Mouse (Mus musculus) heart, postnatal 0 days (tissue): Measurements from ENCODE around the gene Oxct1. TPM values are rescaled to one million over a fixed set of nuclear protein-coding genes. Genes with fewer than 3 reads are reported as not detected.

Experiments used
- ATAC-seq: fragments of 200-750 bp; cut with Nextera tagmentation; 2 replicates; pipeline ENCODE4 v1.8.0; 2017; ENCODE audit warnings: low read depth, moderate number of reproducible peaks, moderate library complexity; ENCODE audit not compliant: insufficient read depth
- DNase-seq: peaks from one replicate; pipeline ENCODE4 v3.0.0-alpha.2; 2016; ENCODE audit warnings: low spot score
- H3K27ac ChIP-seq: fragments of 300-500 bp; sonication (generic); 2 replicates; pipeline ENCODE4 v1.5.1; 2014; ENCODE audit warnings: low read depth, mild to moderate bottlenecking
- H3K27me3 ChIP-seq: fragments of 300-500 bp; sonication (generic); 2 replicates; pipeline ENCODE4 v1.6.1; 2014; ENCODE audit warnings: low read length, mixed read lengths; ENCODE audit not compliant: control insufficient read depth, insufficient read depth
- H3K36me3 ChIP-seq: fragments of 300-500 bp; sonication (generic); replicated peaks from 2 replicates; pipeline ENCODE4 v1.6.1; 2014; ENCODE audit warnings: low read length, mixed read lengths; ENCODE audit not compliant: control insufficient read depth, insufficient read depth
- H3K4me1 ChIP-seq: fragments of 300-500 bp; sonication (generic); 2 replicates; pipeline ENCODE4 v1.6.1; 2014; ENCODE audit warnings: antibody characterized with exemption; ENCODE audit not compliant: control insufficient read depth, insufficient read depth
- H3K4me2 ChIP-seq: fragments of 300-500 bp; sonication (generic); 2 replicates; pipeline ENCODE4 v1.6.1; 2014; ENCODE audit warnings: low read depth, mild to moderate bottlenecking, low read length, moderate library complexity
- H3K4me3 ChIP-seq: fragments of 300-500 bp; sonication (generic); 2 replicates; pipeline ENCODE4 v1.5.1; 2014; ENCODE audit warnings: low read depth, low read length
- H3K9ac ChIP-seq: fragments of 300-500 bp; sonication (generic); replicated peaks from 2 replicates; pipeline ENCODE4 v1.6.1; 2014; ENCODE audit warnings: low read depth, low read length, mixed read lengths
- H3K9me3 ChIP-seq: fragments of 300-500 bp; sonication (generic); replicated peaks from 2 replicates; pipeline ENCODE4 v1.6.1; 2016; ENCODE audit warnings: low read length; ENCODE audit not compliant: control insufficient read depth
- CTCF ChIP-seq: IDR thresholded peaks from 2 replicates; pipeline ENCODE4 v1.5.1; 2016; ENCODE audit warnings: antibody characterized with exemption, control low read depth, low read depth
- EP300 ChIP-seq: IDR thresholded peaks from 2 replicates; pipeline ENCODE4 v1.6.1; 2016; ENCODE audit warnings: antibody characterized with exemption, low read depth
- WGBS: fragments of 180-500 bp; shearing (Covaris S2); extraction: QIAGEN DNeasy Blood & Tissue Kit; methylation state at CpG from one replicate; pipeline ENCODE4 v1.1.7; 2014; 5-methylcytosine and 5-hydroxymethylcytosine counted together
- polyA plus RNA-seq: library from polyadenylated mRNA; unstranded; fragments of >200 nt; fragmentation: Nextera tagmentation; extraction: Ambion mirVana; gene quantifications from 2 replicates; pipeline ENCODE4 v1.2.1, GENCODE M21; 2015
- total RNA-seq: library from RNA; depleted of rRNA; stranded (reverse); fragments of >200 nt; gene quantifications from 2 replicates; pipeline ENCODE4 v1.2.3, GENCODE M21; 2014; ENCODE audit warnings: low replicate concordance

The Oxct1 gene
- total and polyA plus RNA-seq, 2 experiments from 2014 or later: 262 to 332 TPM

GRCm38 (mm10) chr15:3999144-3999543, 27.0 kb upstream of the Oxct1 start:
- DNase-seq: no peak
- WGBS: 66% methylated on average over 2 of the region's 2 CpGs

DNA sequence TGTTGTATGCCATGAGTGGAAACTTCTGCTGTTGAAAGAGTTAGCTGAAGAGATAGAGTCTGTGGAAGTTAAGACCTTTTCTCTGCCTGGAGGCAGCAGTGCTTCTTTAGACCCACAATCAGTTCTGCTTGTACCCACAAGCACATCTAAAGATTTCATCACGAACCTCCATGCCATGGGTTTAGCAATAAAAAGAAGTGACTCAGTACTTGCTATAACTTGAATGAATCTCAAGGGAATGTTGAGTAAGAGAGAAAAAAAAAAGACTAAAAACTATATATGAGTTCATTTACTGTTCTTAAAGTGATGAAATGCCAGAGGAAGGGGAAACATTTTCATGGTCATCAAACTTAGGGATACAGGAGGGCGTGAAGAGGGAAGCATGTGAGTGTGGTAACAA, 25.6 kb upstream of the Oxct1 start:
- DNase-seq (no peak), ATAC-seq (no peak)
- H3K4me3 ChIP-seq: no peak overlapping the region
- H3K9ac ChIP-seq: no peak overlapping the region
- no peak overlapping the region for H3K4me2 ChIP-seq
- 0 out of 2 replicates have a peak, but pooled peaks cover 4% of the 10 kb centered on the region for H3K9me3 ChIP-seq
- no peaks in the 10 kb centered on the region for H3K36me3 ChIP-seq
- TF ChIP-seq CTCF: no peak
- no peak for TF ChIP-seq EP300
- no peaks in the 10 kb centered on the region for H3K4me1 ChIP-seq
- H3K27ac ChIP-seq: no peak overlapping the region
- 66% methylated on average over 2 of the region's 2 CpGs for WGBS
- no peaks in the 10 kb centered on the region for H3K27me3 ChIP-seq

More at GRCm38 (mm10) chr15:3999144-3999543, 27.0 kb upstream of the Oxct1 start:
- Histone ChIP-seq H3K4me1 (0 out of 2 replicates have a peak, but pooled peaks cover 5% of the 10 kb centered on the region), H3K9me3 (no peaks in the 10 kb centered on the region), H3K4me3 (no peak overlapping the region), H3K4me2 (no peak overlapping the region), H3K27ac (no peak overlapping the region), H3K36me3 (no peaks in the 10 kb centered on the region), H3K9ac (no peak overlapping the region), H3K27me3 (no peaks in the 10 kb centered on the region)
- no peak for ATAC-seq
- TF ChIP-seq EP300: no peak
- TF ChIP-seq CTCF: no peak

- no peak for DNase-seq
- Histone ChIP-seq H3K27ac (no peak overlapping the region), H3K36me3 (no peaks in the 10 kb centered on the region), H3K9ac (no peak overlapping the region), H3K27me3 (no peaks in the 10 kb centered on the region), H3K4me2 (no peak overlapping the region), H3K4me3 (no peak overlapping the region), H3K9me3 (no peaks in the 10 kb centered on the region), H3K4me1 (no peaks in the 10 kb centered on the region)
- ATAC-seq: no peak
- TF ChIP-seq EP300 (no peak), CTCF (no peak)
- 49% methylated on average over 2 of the region's 2 CpGs for WGBS
Measured at GRCm38 (mm10) chr15:4013873-4014272, 12.3 kb upstream of the Oxct1 start.

GRCm38 (mm10) chr15:4020711-4021110, 5.5 kb upstream of the Oxct1 start:
- Histone ChIP-seq H3K4me1 (peaks cover 12% of the 10 kb centered on the region), H3K9me3 (no peaks in the 10 kb centered on the region), H3K27me3 (no peaks in the 10 kb centered on the region), H3K4me3 (no peak overlapping the region), H3K27ac (peak overlapping the region; percentile 65), H3K9ac (no peak overlapping the region), H3K4me2 (no peak overlapping the region), H3K36me3 (no peaks in the 10 kb centered on the region)
- ATAC-seq (peak; percentile 80), DNase-seq (peak; percentile 69)
- TF ChIP-seq CTCF: no peak
- no peak for TF ChIP-seq EP300
- WGBS: 22% methylated on average over 4 of the region's 4 CpGs

GRCm38 (mm10) chr15:4023747-4024146, 2.4 kb upstream of the Oxct1 start:
- H3K36me3 ChIP-seq: no peaks in the 10 kb centered on the region
- DNase-seq (no peak), ATAC-seq (no peak)
- no peaks in the 10 kb centered on the region for H3K27me3 ChIP-seq
- no peaks in the 10 kb centered on the region for H3K9me3 ChIP-seq
- no peak overlapping the region for H3K27ac ChIP-seq
- TF ChIP-seq EP300: no peak
- TF ChIP-seq CTCF: no peak
- H3K9ac ChIP-seq: no peak overlapping the region
- no peak overlapping the region for H3K4me3 ChIP-seq
- peaks cover 23% of the 10 kb centered on the region for H3K4me1 ChIP-seq
- no peak overlapping the region for H3K4me2 ChIP-seq
- 89% methylated on average over 2 of the region's 2 CpGs for WGBS
